Mouse (Mus musculus): ENCODE measurements around the gene Ffar3.

GRCm38 (mm10) chr7:30829428-30829827, 26.6 kb downstream of the Ffar3 start:
- no peak for TF ChIP-seq CTCF (IDR thresholded peaks at IDR 0.05; ENCODE audit: low read depth, low read length)
- no peak for TF ChIP-seq POLR2A (IDR thresholded peaks at IDR 0.05; ENCODE audit: extremely low read depth, insufficient read depth, low read length)
